Mouse (Mus musculus) olfactory bulb, adult 2 months (tissue): Measurements from ENCODE around the gene Lce3c. TPM values are rescaled to one million over a fixed set of nuclear protein-coding genes. Genes with fewer than 3 reads are reported as not detected.

Experiments
- H3K27ac ChIP-seq: fragments of 200-500 bp; 2 replicates; pipeline ENCODE4 v1.5.1; 2012; ENCODE audit warnings: low read depth, low read length; ENCODE audit not compliant: insufficient read depth
- H3K4me1 ChIP-seq: fragments of 200-500 bp; 2 replicates; pipeline ENCODE4 v1.6.1; 2012; ENCODE audit warnings: low read length; ENCODE audit not compliant: control insufficient read depth, insufficient read depth
- H3K4me3 ChIP-seq: fragments of 200-500 bp; 2 replicates; pipeline ENCODE4 v1.5.1; 2012; ENCODE audit warnings: mild to moderate bottlenecking, low read depth, low read length, moderate library complexity; ENCODE audit not compliant: insufficient read depth
- CTCF ChIP-seq: fragments of 200-500 bp; IDR thresholded peaks from 2 replicates; pipeline ENCODE4 v1.5.1; 2012; ENCODE audit warnings: low read depth, mild to moderate bottlenecking, low read length, moderate library complexity; ENCODE audit not compliant: insufficient read depth
- POLR2A ChIP-seq: fragments of 200-500 bp; IDR thresholded peaks from 2 replicates; pipeline ENCODE4 v1.6.1; 2012; ENCODE audit warnings: mild to moderate bottlenecking, low read depth, low read length, moderate library complexity; ENCODE audit not compliant: insufficient read depth
- WGBS: fragments of 180-500 bp; shearing (Covaris S2); methylation state at CpG from one replicate; pipeline ENCODE4 v1.1.7; 2018; 5-methylcytosine and 5-hydroxymethylcytosine counted together
- polyA plus RNA-seq: library from polyadenylated mRNA; stranded (reverse); fragments of >200 nt; gene quantifications from 2 replicates; pipeline ENCODE4 v1.2.4, GENCODE M21; 2012; ENCODE audit warnings: low replicate concordance; ENCODE audit not compliant: missing spikeins, insufficient read depth, insufficient read length

Lce3c gene
- polyA plus RNA-seq, 1 experiment = not detected

DNA sequence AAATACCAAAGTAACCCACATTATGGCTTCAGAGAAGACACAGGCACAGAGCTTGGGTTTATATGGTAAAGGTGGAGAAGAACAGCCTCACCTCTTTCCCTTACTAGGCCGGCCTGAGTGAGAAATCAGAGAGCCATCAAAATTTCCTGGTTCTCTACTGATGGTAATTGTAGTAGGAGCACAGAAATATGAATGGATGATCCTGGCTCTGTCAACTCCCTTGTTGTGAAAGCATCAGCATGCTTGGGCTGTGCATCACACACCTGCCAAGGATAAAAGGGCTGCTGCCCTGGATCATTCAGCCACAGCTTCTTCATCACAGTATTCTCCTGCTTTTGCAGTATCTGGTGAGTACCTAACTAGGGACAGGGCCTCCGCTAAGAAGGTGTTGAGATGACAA is 22.5 kb downstream of the Lce3c start, which contains the start of gene Lce3e:
TSS of gene Lce3e (plus strand) at position 301 of the 400 bp plus-strand sequence.
- TF ChIP-seq POLR2A = no peak
- no peak for TF ChIP-seq CTCF
- WGBS = 92% methylated on average over 2 of the region's 2 CpGs

DNA sequence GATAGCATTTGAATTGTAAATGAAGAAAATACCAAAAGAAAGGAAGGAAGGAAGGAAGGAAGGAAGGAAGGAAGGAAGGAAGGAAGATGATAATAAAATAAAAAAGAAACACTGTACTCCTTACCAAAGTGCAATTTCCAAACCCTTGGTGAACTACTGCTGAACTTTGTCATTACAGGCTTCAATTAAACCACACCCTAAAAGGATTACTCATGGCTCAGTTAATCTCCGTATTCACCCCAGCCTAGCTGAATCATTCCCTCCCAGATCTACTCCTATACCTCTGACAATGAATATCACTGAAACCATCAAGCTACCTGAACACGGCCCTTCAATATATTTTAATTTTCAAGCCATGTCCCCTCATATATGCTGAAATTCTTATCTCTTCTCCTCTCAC is 34.2 kb downstream of the Lce3c start:
- no peaks in the 10 kb centered on the region for H3K4me1 ChIP-seq
- 59% methylated on average over 2 of the region's 2 CpGs for WGBS
- no peak for TF ChIP-seq CTCF
- TF ChIP-seq POLR2A = no peak
- H3K4me3 ChIP-seq = no peak overlapping the region
- H3K27ac ChIP-seq = no peak overlapping the region

More for the DNA sequence above, 22.5 kb downstream of the Lce3c start, which contains the start of gene Lce3e:
- Histone ChIP-seq H3K27ac (no peak within 1 kb of the TSS), H3K4me1 (no peaks in the 10 kb centered on the region), H3K4me3 (no peak within 1 kb of the TSS)

DNA sequence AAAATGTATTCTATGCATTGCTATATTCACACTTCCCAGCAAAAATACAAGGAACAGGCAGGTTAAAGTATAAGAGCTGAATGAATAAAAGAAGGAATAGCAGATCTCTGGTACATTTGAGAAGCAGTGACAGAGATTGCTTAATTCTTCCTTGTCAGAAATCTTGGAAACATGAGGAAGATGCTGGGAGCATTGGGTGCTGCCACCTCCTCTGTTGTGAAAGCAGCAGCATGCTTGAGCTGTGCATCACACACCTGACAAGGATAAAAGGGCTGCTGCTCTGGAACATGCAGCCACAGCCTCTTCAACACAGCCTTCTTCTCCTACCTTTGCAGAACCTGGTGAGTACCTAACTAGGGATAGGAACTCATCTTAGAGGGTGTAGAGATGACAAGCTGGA is 47.6 kb downstream of the Lce3c start, which contains the start of gene Lce3f:
TSS of gene Lce3f (plus strand) at position 301 of the 400 bp plus-strand sequence.
- Histone ChIP-seq H3K27ac (no peak within 1 kb of the TSS), H3K4me3 (no peak within 1 kb of the TSS), H3K4me1 (no peaks in the 10 kb centered on the region)
- TF ChIP-seq CTCF (no peak), POLR2A (no peak)

Other genes with a start within 250 kb of the Lce3c start
- not detected in 2 replicates for gene Lce1e, start 235.4 kb upstream of the Lce3c start, polyA plus RNA-seq
- not detected in 2 replicates for gene Lce1f, start 224.1 kb upstream of the Lce3c start, polyA plus RNA-seq
- gene Gm38119, start 205.4 kb upstream of the Lce3c start, polyA plus RNA-seq = not detected in 2 replicates
- gene Lce1g, start 192.1 kb upstream of the Lce3c start, polyA plus RNA-seq = not detected in 2 replicates
- gene Lce1h, start 179.4 kb upstream of the Lce3c start, polyA plus RNA-seq = not detected in 2 replicates
- gene Lce1i, start 165.6 kb upstream of the Lce3c start, polyA plus RNA-seq = not detected in 2 replicates
- not detected in 2 replicates for gene Lce1j, start 154.0 kb upstream of the Lce3c start, polyA plus RNA-seq
- not detected in 2 replicates for gene Lce1k, start 136.6 kb upstream of the Lce3c start, polyA plus RNA-seq
- gene Kprp, start 117.2 kb upstream of the Lce3c start, polyA plus RNA-seq = not detected in 2 replicates
- not detected in 2 replicates for gene Lce1l, start 93.2 kb upstream of the Lce3c start, polyA plus RNA-seq
- not detected in 2 replicates for gene 2310050C09Rik, start 74.3 kb upstream of the Lce3c start, polyA plus RNA-seq
- not detected in 2 replicates for gene Lce3a, start 18.3 kb upstream of the Lce3c start, polyA plus RNA-seq
- not detected in 2 replicates for gene Lce3b, start 11.5 kb upstream of the Lce3c start, polyA plus RNA-seq
- not detected in 2 replicates for gene Lce3d, start 12.9 kb downstream of the Lce3c start, polyA plus RNA-seq
- gene Lce3e, start 22.6 kb downstream of the Lce3c start, polyA plus RNA-seq = not detected in 2 replicates
- gene Lce3f, start 47.7 kb downstream of the Lce3c start, polyA plus RNA-seq = not detected in 2 replicates
- gene Crct1, start 71.2 kb downstream of the Lce3c start, polyA plus RNA-seq = not detected in 2 replicates
- gene Lce1m, start 74.6 kb downstream of the Lce3c start, polyA plus RNA-seq = not detected in 2 replicates
- gene Gm4858, start 124.3 kb downstream of the Lce3c start, polyA plus RNA-seq = not detected in 2 replicates
- gene Crnn, start 200.3 kb downstream of the Lce3c start, polyA plus RNA-seq = not detected in 2 replicates